Mouse (Mus musculus) ES-Bruce4 (cell line): ENCODE measurements around the gene Cd3d. TPM values are rescaled to one million over a fixed set of nuclear protein-coding genes. Genes with fewer than 3 reads are reported as not detected.
A peak's percentile ranks its signal among the peaks of the same experiment; 100 is the strongest.
"Not testable (repeated sequence)": the region's sequence is repeated elsewhere in the genome, so short reads cannot be mapped to it uniquely, and the experiment has no call there.

ENCODE experiments used
- H3K27ac ChIP-seq: 2 replicates; pipeline ENCODE4 v1.5.1; 2012; ENCODE audit warnings: low read length, inconsistent platforms; ENCODE audit not compliant: insufficient read depth
- H3K27me3 ChIP-seq: 2 replicates; pipeline ENCODE4 v1.6.1; 2012; ENCODE audit warnings: mild to moderate bottlenecking, low read length, inconsistent platforms; ENCODE audit not compliant: control insufficient read depth, poor library complexity, insufficient read depth, severe bottlenecking
- H3K36me3 ChIP-seq: 2 replicates; pipeline ENCODE4 v1.6.1; 2012; ENCODE audit warnings: inconsistent platforms, mild to moderate bottlenecking, low read length, moderate library complexity; ENCODE audit not compliant: control insufficient read depth, poor library complexity, insufficient read depth, severe bottlenecking
- H3K4me1 ChIP-seq: one replicate; pipeline ENCODE4 v1.8.1; 2011; ENCODE audit warnings: low read length; ENCODE audit not compliant: control insufficient read depth, insufficient read depth
- H3K4me3 ChIP-seq: 2 replicates; pipeline ENCODE4 v1.5.1; 2011; ENCODE audit warnings: low read depth, mild to moderate bottlenecking, low read length
- H3K9ac ChIP-seq: 2 replicates; pipeline ENCODE4 v1.6.1; 2012; ENCODE audit warnings: low read depth, mild to moderate bottlenecking, inconsistent platforms; ENCODE audit not compliant: poor library complexity, severe bottlenecking
- H3K9me3 ChIP-seq: replicated peaks from 2 replicates; pipeline ENCODE4 v1.6.1; 2012; ENCODE audit warnings: mild to moderate bottlenecking, low read length, inconsistent platforms; ENCODE audit not compliant: control insufficient read depth, poor library complexity, insufficient read depth, severe bottlenecking
- CTCF ChIP-seq: IDR thresholded peaks from one replicate; pipeline ENCODE4 v1.8.1; 2011; ENCODE audit warnings: low read depth, low read length
- EP300 ChIP-seq: IDR thresholded peaks from 2 replicates; pipeline ENCODE4 v1.6.1; 2011; ENCODE audit warnings: low read depth, low read length; ENCODE audit not compliant: insufficient read depth
- POLR2A ChIP-seq: IDR thresholded peaks from one replicate; pipeline ENCODE4 v1.8.1; 2011; ENCODE audit warnings: low read length; ENCODE audit not compliant: insufficient read depth
- polyA plus RNA-seq: library from polyadenylated mRNA; stranded (reverse); fragments of >200 nt; gene quantifications from 2 replicates; pipeline ENCODE4 v1.2.4, GENCODE M21; 2011; ENCODE audit warnings: low read depth; ENCODE audit not compliant: missing spikeins, insufficient read depth, insufficient read length

The Cd3d gene
- polyA plus RNA-seq, 1 experiment, result not detected

- H3K4me3 ChIP-seq, result peak within 1 kb of the TSS; percentile 94
- TF ChIP-seq CTCF (no peak), POLR2A (peak; percentile 40), EP300 (0 out of 2 replicates have a peak, but pooled peaks have one; percentile 50)
- H3K9ac ChIP-seq, result peak within 1 kb of the TSS; percentile 56
- no peaks in the 10 kb centered on the region for H3K27me3 ChIP-seq
- H3K36me3 ChIP-seq, result 0 out of 2 replicates have a peak, but pooled peaks cover 4% of the 10 kb centered on the region
- H3K9me3 ChIP-seq, result no peaks in the 10 kb centered on the region
- H3K27ac ChIP-seq, result peak within 1 kb of the TSS; percentile 76
- no peaks in the 10 kb centered on the region for H3K4me1 ChIP-seq
Measured at GRCm38 (mm10) chr9:44965126-44965832, 16.3 kb upstream of the Cd3d start, which contains the start of gene Ube4a. Gene Ube4a, minus strand, starts transcription at chr9:44965600.

DNA sequence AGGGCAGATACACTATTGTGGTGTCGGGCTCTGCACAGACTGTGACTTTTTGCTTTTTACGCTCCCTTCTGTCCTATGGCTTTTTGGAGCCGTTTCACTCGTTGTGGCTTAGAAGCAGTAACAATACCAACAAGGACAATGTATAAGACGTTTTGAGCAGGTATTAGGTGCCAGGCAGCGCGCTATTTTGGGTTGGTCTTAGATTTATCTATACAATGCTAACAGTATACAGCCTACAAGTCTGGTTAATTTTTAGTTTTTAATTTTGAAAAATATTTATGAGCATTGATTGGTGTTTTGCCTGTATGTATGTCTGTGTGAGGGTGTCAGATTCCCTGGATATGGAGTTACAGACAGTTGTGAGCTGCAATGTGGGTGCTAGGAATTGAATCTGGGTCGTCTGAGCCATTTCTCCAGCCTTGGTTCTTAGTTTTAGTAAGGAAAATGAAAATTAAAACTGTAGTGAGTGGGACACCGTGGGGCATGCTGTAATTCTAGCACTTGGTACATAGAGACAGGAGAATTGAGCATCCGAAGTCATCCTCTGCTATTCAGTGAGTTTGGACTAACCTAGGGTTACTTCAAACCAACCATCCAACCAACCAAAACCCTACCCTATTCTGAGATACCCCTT, 15.6 kb upstream of the Cd3d start:
- H3K9me3 ChIP-seq, result no peaks in the 10 kb centered on the region
- TF ChIP-seq EP300, result no peak
- TF ChIP-seq POLR2A, result no peak
- TF ChIP-seq CTCF, result no peak
- H3K27ac ChIP-seq, result peak overlapping the region; percentile 76
- H3K4me3 ChIP-seq, result peak overlapping the region; percentile 92
- H3K36me3 ChIP-seq, result 0 out of 2 replicates have a peak, but pooled peaks cover 2% of the 10 kb centered on the region
- H3K27me3 ChIP-seq, result no peaks in the 10 kb centered on the region
- H3K4me1 ChIP-seq, result no peaks in the 10 kb centered on the region
- H3K9ac ChIP-seq, result peak overlapping the region; percentile 39

DNA sequence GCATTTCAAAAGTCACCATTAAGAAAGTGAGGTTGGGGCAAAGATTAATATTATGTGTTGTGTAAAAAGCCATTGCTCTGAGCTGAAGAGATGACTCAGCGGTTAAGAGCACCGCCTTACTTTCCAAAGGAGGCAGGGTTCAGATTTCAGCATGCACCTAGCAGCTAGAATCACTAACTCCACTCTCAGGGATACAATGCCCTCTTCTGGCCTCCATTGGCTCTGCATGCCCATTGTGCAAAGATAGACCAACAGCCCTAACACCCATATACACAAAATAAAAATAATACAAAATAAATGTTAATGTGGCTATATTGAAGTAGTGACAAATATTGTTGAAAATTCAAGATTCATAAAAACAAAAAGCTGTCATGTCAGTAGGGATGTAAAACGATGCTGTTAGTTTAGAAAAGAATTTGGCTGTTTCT, 14.8 kb upstream of the Cd3d start:
- H3K27ac ChIP-seq, result no peak overlapping the region
- no peak overlapping the region for H3K9ac ChIP-seq
- no peaks in the 10 kb centered on the region for H3K4me1 ChIP-seq
- no peaks in the 10 kb centered on the region for H3K36me3 ChIP-seq
- TF ChIP-seq CTCF (peak; percentile 59), EP300 (no peak), POLR2A (no peak)
- no peaks in the 10 kb centered on the region for H3K27me3 ChIP-seq
- no peaks in the 10 kb centered on the region for H3K9me3 ChIP-seq
- no peak overlapping the region for H3K4me3 ChIP-seq

- H3K27me3 ChIP-seq, H3K4me3 ChIP-seq, H3K27ac ChIP-seq, H3K4me1 ChIP-seq, H3K9me3 ChIP-seq, H3K36me3 ChIP-seq, H3K9ac ChIP-seq: not testable (repeated sequence)
Measured at GRCm38 (mm10) chr9:44967763-44968162, 13.8 kb upstream of the Cd3d start.

DNA sequence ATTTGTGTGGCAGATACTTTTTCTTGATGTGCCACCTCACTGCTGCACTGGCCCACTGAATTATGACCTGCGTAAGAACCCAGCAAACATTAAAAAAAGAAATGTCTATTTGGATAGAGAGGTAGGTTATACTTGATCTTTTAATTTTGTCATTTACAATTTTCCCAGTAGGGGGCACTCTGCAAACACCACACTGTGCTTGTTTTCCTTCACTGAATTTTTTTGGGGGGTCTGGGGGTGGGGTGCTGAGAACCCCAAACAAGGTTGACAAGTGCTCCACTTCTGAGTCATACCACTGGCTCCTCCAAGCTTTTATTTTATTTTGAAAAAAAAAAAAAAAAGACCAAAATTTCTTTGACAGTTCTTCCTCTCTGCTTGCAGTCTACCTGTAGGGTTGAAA, 12.1 kb upstream of the Cd3d start:
- no peak overlapping the region for H3K27ac ChIP-seq
- no peak overlapping the region for H3K4me3 ChIP-seq
- no peaks in the 10 kb centered on the region for H3K4me1 ChIP-seq
- H3K27me3 ChIP-seq, result no peaks in the 10 kb centered on the region
- H3K9ac ChIP-seq, result no peak overlapping the region
- TF ChIP-seq CTCF, result no peak
- TF ChIP-seq POLR2A, result no peak
- TF ChIP-seq EP300, result no peak
- no peaks in the 10 kb centered on the region for H3K9me3 ChIP-seq
- H3K36me3 ChIP-seq, result no peaks in the 10 kb centered on the region

GRCm38 (mm10) chr9:44977813-44978212, 3.8 kb upstream of the Cd3d start:
- Histone ChIP-seq H3K9ac (no peak overlapping the region), H3K27ac (no peak overlapping the region), H3K27me3 (no peaks in the 10 kb centered on the region), H3K36me3 (no peaks in the 10 kb centered on the region), H3K9me3 (no peaks in the 10 kb centered on the region), H3K4me3 (no peak overlapping the region), H3K4me1 (no peaks in the 10 kb centered on the region)
- TF ChIP-seq EP300, result no peak
- TF ChIP-seq POLR2A, result no peak
